Mouse (Mus musculus): ENCODE results near the gene Cabin1. TPM values are rescaled to one million over a fixed set of nuclear protein-coding genes. Genes with fewer than 3 reads are reported as not detected.

The Cabin1 gene
- polyA plus RNA-seq (2017; shearing (Covaris generic)): 65.0 TPM

DNA sequence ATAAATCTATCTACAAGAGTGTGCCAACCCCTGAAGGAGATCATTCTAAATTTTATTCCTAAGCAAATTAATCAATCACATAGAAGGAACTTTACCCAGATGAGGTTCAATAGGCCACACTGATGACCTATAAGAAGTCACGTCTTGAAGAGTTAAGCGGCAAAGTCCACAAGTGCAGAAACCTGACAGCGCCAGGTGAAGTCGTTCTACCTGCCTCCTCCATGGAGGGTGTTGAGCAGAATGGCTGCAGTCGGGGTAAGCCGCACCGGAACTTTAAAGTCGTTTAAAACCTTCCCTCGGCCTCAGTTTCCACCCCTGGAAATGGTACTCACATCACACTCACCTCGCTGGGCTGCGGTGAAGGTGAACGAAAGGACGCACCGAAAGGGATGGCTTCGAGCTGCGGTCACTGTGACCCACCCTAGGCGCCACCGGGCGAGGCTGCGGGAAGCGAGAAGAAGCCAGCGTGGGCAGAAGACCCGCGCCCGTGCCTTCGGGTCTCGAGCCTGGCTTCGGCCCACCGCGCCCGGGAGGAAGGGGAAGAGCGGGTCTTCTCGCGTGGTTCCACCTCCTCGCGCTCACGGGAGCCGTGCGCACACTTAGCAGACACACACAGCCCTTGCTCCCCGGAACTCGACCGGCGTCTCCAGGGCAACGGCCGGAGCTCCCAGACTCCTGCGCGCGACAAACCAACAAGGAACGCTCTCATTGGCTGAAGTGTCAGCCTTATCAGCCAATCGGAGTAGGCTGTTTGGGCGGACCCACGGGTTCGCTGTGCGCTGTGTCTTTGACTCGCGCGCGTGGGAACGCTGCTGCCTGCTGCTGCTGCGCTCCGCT, at the start of gene Cabin1:
Gene Cabin1, minus strand, starts transcription at position 660 of the 837 bp plus-strand sequence.

DNA sequence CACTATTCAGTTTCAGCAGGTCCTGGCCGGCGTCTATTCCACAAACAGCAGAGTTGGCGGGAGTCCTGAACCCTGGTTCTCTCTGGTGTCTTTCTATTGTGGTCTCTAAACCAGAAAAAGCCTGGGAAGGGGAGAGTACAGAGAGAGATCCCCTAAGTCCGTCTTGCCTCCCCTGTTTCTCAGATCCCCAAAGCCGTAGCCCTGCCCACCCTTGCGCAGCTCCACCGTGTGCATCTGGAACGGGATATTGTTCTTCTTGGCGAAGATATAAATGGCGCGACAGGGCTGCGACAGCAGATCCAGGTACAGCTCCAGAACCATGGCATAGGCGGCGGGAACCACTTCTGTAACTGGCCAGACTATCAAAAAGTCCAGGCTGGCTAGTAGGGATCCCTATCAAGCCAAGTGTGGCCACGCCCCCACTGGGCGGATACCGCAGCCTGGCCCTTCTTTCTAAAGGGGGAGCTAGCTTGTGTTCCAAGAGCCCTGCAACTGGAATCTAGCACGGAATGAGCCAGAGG, 34.1 kb upstream of the Cabin1 start, which contains the start of gene Gstt1:
Gene Gstt1, minus strand, starts transcription at position 409 of the 521 bp plus-strand sequence.

DNA sequence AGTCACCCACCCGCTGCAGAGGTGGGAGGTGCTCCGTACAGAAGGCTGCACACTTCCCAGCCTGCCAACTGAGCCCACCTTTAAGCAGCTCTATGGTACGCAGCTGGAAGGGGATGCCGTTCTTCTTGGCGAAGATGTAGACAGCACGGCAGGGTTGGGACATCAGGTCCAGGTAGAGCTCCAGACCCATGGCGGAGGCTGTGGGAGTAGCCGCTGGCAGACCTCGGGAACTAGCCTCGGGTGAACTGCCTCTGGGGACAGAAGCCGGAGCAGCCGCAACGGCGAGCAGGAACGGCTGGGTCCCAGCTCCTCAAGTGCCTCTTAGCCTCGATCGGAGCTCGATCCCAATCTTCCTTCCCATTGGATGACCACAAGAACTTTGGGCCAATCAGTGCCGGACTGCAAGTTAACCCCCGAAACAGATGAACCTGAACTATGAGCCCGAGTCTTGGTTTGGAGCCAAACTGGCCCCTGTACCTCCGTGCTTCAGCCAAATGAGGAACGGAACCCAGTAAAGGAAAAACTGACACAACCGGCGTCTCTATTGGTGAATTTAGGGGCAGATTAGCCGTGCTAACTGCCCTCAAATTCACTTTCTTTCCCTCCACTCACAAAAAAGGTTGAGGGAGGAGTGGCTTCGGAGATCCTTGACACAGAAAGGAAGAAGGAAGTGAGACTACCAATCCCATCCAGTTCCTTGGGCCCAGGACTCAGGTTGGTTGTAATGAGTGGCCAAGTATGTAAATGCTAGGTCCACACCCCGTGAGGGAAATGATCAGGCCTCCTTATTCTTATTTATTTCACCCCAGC, 16.8 kb upstream of the Cabin1 start, which contains the start of the genes Gm20441 and Gstt3:
Gene Gm20441, minus strand, starts transcription at position 186 of the 810 bp plus-strand sequence.
Gene Gstt3, minus strand, starts transcription at position 646 of the 810 bp plus-strand sequence.

DNA sequence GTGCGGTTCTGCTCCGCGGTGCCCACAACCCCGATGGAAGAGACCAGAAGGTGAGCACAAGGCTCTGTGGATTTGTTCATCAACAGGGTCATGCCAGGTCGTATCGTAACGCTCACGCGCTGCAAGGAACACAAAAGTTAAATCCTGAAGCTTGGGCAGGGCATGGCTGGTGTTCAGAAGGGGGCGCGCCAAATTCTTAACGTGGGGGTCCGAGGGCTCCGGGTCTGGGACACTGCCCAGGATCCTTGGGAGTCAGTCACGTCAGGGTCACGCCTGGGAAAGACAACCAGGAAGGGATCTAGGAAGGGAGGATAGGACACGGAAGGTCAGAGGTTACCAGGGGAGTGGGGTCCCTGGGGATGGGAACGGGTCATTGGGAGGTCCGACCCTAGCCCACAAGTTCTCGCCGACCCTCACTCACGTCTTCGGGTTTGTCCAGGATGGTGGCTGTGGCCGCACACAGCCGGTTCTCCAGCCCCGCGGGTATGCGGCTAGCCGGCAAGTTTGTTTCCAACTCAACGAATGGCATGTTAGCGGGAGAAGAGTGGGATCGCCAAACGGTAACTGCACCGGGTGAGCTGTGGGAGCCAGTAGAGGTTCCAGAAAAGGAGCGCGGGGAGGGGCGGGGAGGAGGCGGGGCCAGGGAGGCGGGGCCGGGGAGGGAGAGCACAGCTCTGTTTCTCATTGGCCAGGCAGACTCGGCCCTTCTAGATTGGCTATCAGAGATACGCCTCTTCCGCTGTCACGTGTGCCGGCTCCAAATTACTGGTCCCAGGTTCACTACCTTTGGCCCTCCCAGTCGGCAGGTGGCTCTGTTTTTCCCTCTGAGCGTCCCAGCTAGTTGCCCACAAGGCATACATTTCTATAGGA, 8.9 kb upstream of the Cabin1 start, which contains the start of gene Ddt:
Gene Ddt, minus strand, starts transcription at position 620 of the 870 bp plus-strand sequence.

DNA sequence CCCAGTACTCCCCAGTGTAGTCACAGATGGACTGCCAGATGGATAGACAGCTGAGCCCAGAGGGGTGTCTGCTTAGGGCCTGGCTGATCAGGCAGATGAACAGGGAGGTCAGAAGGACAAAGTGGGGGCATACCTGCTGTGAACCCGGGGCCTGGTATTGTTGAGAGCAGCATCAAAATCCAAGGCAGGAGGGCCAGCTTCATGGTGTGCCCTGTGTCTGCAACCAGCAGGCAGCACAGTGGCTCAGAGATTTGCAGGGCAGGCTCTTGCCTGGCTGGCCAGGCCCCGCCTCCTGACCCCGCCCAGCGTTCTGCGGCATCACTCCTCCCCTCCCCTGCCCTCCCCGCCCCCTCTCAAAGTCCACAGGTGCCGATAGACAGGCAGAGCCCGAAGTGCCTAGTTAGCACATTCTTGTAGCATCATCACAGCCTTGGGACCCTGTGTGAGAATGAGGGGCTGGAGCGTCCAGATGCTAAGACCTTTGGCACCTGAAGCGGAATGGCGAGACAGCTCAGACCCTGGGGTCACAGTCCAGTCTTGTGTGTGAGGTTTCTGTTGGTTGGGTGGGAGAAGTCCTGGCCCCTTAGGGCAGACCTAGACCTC, 120.3 kb downstream of the Cabin1 start, which contains the start of gene Susd2:
Gene Susd2, minus strand, starts transcription at position 268 of the 603 bp plus-strand sequence.

Other genes with a start within 250 kb of the Cabin1 start
- 192 TPM for gene Snrpd3, start 246.8 kb downstream of the Cabin1 start, polyA plus RNA-seq (2017; shearing (Covaris generic))
- 27.0 TPM for gene Gucd1, start 246.4 kb downstream of the Cabin1 start, polyA plus RNA-seq (2017; shearing (Covaris generic))
- 0.09 TPM for gene Lrrc75b, start 204.0 kb downstream of the Cabin1 start, polyA plus RNA-seq (2017; shearing (Covaris generic))
- gene Ggt1, start 202.7 kb downstream of the Cabin1 start, polyA plus RNA-seq (2017; shearing (Covaris generic)): 1.9 TPM
- 1.3 TPM for gene Ggt5, start 175.0 kb downstream of the Cabin1 start, polyA plus RNA-seq (2017; shearing (Covaris generic))
- 34.6 TPM for gene Susd2, start 120.3 kb downstream of the Cabin1 start, polyA plus RNA-seq (2017; shearing (Covaris generic))
- gene Ddt, start 9.1 kb upstream of the Cabin1 start, polyA plus RNA-seq (2017; shearing (Covaris generic)): 77.2 TPM
- not detected for gene Gm20441, start 16.6 kb upstream of the Cabin1 start, polyA plus RNA-seq (2017; shearing (Covaris generic))
- 13.3 TPM for gene Gstt3, start 17.1 kb upstream of the Cabin1 start, polyA plus RNA-seq (2017; shearing (Covaris generic))
- 0.66 TPM for gene Gstt1, start 34.2 kb upstream of the Cabin1 start, polyA plus RNA-seq (2017; shearing (Covaris generic))
- not detected for gene Gstt4, start 58.2 kb upstream of the Cabin1 start, polyA plus RNA-seq (2017; shearing (Covaris generic))
- 70.0 TPM for gene Gstt2, start 73.1 kb upstream of the Cabin1 start, polyA plus RNA-seq (2017; shearing (Covaris generic))
- 618 TPM for gene Mif, start 95.9 kb upstream of the Cabin1 start, polyA plus RNA-seq (2017; shearing (Covaris generic))
- 2.0 TPM for gene Derl3, start 129.1 kb upstream of the Cabin1 start, polyA plus RNA-seq (2017; shearing (Covaris generic))
- 112 TPM for gene Smarcb1, start 157.3 kb upstream of the Cabin1 start, polyA plus RNA-seq (2017; shearing (Covaris generic))
- 58.8 TPM for gene Chchd10, start 168.8 kb upstream of the Cabin1 start, polyA plus RNA-seq (2017; shearing (Covaris generic))
- 10.4 TPM for gene Mmp11, start 172.2 kb upstream of the Cabin1 start, polyA plus RNA-seq (2017; shearing (Covaris generic))
- gene Gm867, start 176.3 kb upstream of the Cabin1 start, polyA plus RNA-seq (2017; shearing (Covaris generic)): not detected
- gene Vpreb3, start 178.7 kb upstream of the Cabin1 start, polyA plus RNA-seq (2017; shearing (Covaris generic)): 0.98 TPM
- gene Gm5134, start 190.2 kb upstream of the Cabin1 start, polyA plus RNA-seq (2017; shearing (Covaris generic)): 1.9 TPM

All from inflammation-experienced regulatory T-cells, adult 16 weeks (primary cell).